Mouse (Mus musculus) lung, postnatal 10 days (tissue): ENCODE measurements around the gene Glipr2.

Experiments
- DNase-seq: peaks from one replicate; pipeline ENCODE4 v3.0.0; 2021

Glipr2 gene

GRCm38 (mm10) chr4:43971541-43972136, 14.4 kb downstream of the Glipr2 start:
- DNase-seq, result no peak

- peak; percentile 83 for DNase-seq
Observed at GRCm38 (mm10) chr4:43972137-43972591, 15.0 kb downstream of the Glipr2 start.

GRCm38 (mm10) chr4:43973526-43973981, 16.4 kb downstream of the Glipr2 start:
- peak; percentile 75 for DNase-seq

- DNase-seq, result no peak
Observed at GRCm38 (mm10) chr4:43974914-43975616, 17.9 kb downstream of the Glipr2 start.

GRCm38 (mm10) chr4:43976223-43976740, 19.1 kb downstream of the Glipr2 start:
- no peak for DNase-seq

GRCm38 (mm10) chr4:43978521-43979443, 21.6 kb downstream of the Glipr2 start:
- peak; percentile 78 for DNase-seq

- peak; percentile 85 for DNase-seq
Observed at GRCm38 (mm10) chr4:43979746-43980145, 22.5 kb downstream of the Glipr2 start.

- no peak for DNase-seq
Observed at GRCm38 (mm10) chr4:43980236-43980635, 23.0 kb downstream of the Glipr2 start.

- no peak for DNase-seq
Observed at GRCm38 (mm10) chr4:43980846-43981245, 23.6 kb downstream of the Glipr2 start.

GRCm38 (mm10) chr4:43981251-43981650, 24.1 kb downstream of the Glipr2 start:
- DNase-seq, result no peak

GRCm38 (mm10) chr4:43982053-43982732, 25.0 kb downstream of the Glipr2 start:
- DNase-seq, result peak; percentile 96

- DNase-seq, result no peak
Observed at GRCm38 (mm10) chr4:43983181-43983580, 26.0 kb downstream of the Glipr2 start, which contains the start of gene Ccin. Gene Ccin (plus strand): TSS chr4:43983483.

- no peak for DNase-seq
Observed at GRCm38 (mm10) chr4:43983756-43984155, 26.6 kb downstream of the Glipr2 start.

GRCm38 (mm10) chr4:43984326-43984725, 27.1 kb downstream of the Glipr2 start:
- DNase-seq, result no peak

GRCm38 (mm10) chr4:43988976-43989375, 31.8 kb downstream of the Glipr2 start:
- no peak for DNase-seq

- no peak for DNase-seq
Observed at GRCm38 (mm10) chr4:43993072-43993471, 35.9 kb downstream of the Glipr2 start.

- DNase-seq, result no peak
Observed at GRCm38 (mm10) chr4:43994342-43994741, 37.1 kb downstream of the Glipr2 start.

- no peak for DNase-seq
Observed at GRCm38 (mm10) chr4:44003622-44004021, 46.4 kb downstream of the Glipr2 start.

GRCm38 (mm10) chr4:44004126-44004525, 46.9 kb downstream of the Glipr2 start, which contains the start of gene Clta:
Gene Clta (plus strand): TSS chr4:44004452.
- DNase-seq, result no peak

GRCm38 (mm10) chr4:44004623-44005409, 47.6 kb downstream of the Glipr2 start:
- no peak for DNase-seq

- no peak for DNase-seq
Observed at GRCm38 (mm10) chr4:44010176-44010575, 53.0 kb downstream of the Glipr2 start.
